Mouse (Mus musculus): Measurements from ENCODE around the gene Mrgpra2b.
"Not testable (repeated sequence)": the region's sequence is repeated elsewhere in the genome, so short reads cannot be mapped to it uniquely, and the experiment has no call there.

DNA sequence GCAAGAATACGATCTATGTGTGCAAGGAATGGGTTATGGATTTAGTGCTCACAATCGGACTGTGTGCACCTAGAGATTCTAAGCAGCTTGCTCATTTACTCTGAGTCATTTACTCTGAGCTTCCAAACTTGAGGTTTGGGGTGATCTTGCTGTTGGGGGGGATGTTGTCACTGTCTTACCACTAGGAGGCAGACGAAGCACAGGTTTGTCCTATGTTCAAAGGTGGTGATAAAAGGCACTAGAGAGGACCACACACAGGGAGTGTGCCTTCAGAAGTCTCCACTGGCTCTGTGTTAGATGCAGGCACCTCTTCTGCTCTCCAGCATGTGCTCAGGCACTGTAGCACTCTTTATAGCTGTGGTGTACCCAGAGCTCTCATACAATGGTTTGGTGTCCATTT is 54.8 kb downstream of the Mrgpra2b start:
- not testable (repeated sequence) for TF ChIP-seq CTCF (IDR thresholded peaks at IDR 0.05; ENCODE audit: borderline replicate concordance, insufficient read depth, low read length); POLR2A (IDR thresholded peaks at IDR 0.05; ENCODE audit: low read depth, low read length)

Measured in embryonic fibroblast, embryonic 13.5 days (primary cell).